Mouse (Mus musculus): Measurements from ENCODE around the gene Dip2b. TPM values are rescaled to one million over a fixed set of nuclear protein-coding genes. Genes with fewer than 3 reads are reported as not detected.

Gene Dip2b
- total and polyA plus RNA-seq, 3 experiments = 13.9 to 68.9 (median 15.4) TPM

DNA sequence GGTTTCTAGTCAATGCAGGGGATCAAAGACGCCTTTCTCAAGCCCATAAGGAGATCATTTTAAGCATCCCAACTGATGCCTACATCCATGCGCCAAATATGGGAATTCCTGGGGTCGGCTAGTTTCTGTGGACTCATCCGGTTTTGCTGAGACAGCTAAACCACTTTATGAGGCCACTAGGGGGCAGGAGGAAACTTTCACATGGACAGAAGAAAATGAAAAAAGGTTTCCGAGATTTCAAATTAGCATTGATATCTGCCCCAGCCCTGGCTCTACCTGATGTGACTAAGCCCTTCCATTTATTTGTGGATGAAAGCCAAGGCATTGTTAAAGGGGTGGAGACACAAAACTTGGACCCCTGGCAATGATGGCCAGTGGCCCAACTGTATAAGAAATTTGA lies 15.5 kb upstream of the Dip2b start:
- no peaks in the 10 kb centered on the region for H3K9me3 ChIP-seq (replicated peaks; ENCODE audit: insufficient read depth, low read length)
- no peaks in the 10 kb centered on the region for H3K36me3 ChIP-seq (ENCODE audit: control insufficient read depth in 1 of 2, insufficient read depth in 2 of 2, low read length in 2 of 2)
- no peak overlapping the region for H3K9ac ChIP-seq (ENCODE audit: control insufficient read depth, low read depth, low read length, poor library complexity, severe bottlenecking)
- H3K79me2 ChIP-seq (ENCODE audit: control insufficient read depth, insufficient read depth, low read length, poor library complexity) = no peaks in the 10 kb centered on the region
- peaks cover 0 to 4% of the 10 kb centered on the region in 2 experiments; a peak in 1 of 4 replicates for H3K4me1 ChIP-seq (ENCODE audit: control insufficient read depth in 1 of 2, insufficient read depth in 2 of 2, low read length in 2 of 2)
- no peaks in the 10 kb centered on the region for H3K27me3 ChIP-seq (ENCODE audit: control insufficient read depth in 1 of 2, insufficient read depth in 2 of 2, low read length in 2 of 2)
- TF ChIP-seq CHD1 (IDR thresholded peaks at IDR 0.05; ENCODE audit: low read depth, low read length) (no peak), BHLHE40 (IDR thresholded peaks at IDR 0.05; ENCODE audit: borderline replicate concordance, low read depth, low read length) (peak; percentile 37; the same call in 1 of the 2 replicates), ZC3H11A (IDR thresholded peaks at IDR 0.05; ENCODE audit: low read depth, low read length) (peak; percentile 89), SMC3 (IDR thresholded peaks at IDR 0.05; ENCODE audit: low read depth, low read length) (peak; percentile 88), ZNF384 (IDR thresholded peaks at IDR 0.05; ENCODE audit: low read depth, low read length) (peak; percentile 78), JUND (IDR thresholded peaks at IDR 0.05; ENCODE audit: low read depth, low read length) (0 out of 2 replicates have a peak, but pooled peaks have one; percentile 40), GATA1 (IDR thresholded peaks at IDR 0.05; ENCODE audit: low read depth, low read length) (no peak), MAZ (IDR thresholded peaks at IDR 0.05; ENCODE audit: low read depth, low read length) (no peak), ETS1 (IDR thresholded peaks at IDR 0.05; ENCODE audit: low read depth, low read length) (no peak), SIN3A (IDR thresholded peaks at IDR 0.05; ENCODE audit: low read length) (peak; percentile 50), CTCF (IDR thresholded peaks at IDR 0.05 in 2 of 3, conservative IDR thresholded peaks at IDR 0.05 in 1 of 3; ENCODE audit: control insufficient read depth in 1 of 3, insufficient read depth in 1 of 3, low read depth in 2 of 3, low read length in 3 of 3, poor library complexity in 1 of 3, severe bottlenecking in 1 of 3) (peak; percentile 61 to 94 (median 61)), MYC (IDR thresholded peaks at IDR 0.05; ENCODE audit: low read depth, low read length) (peak; percentile 41; the same call in 1 of the 2 replicates), RCOR1 (IDR thresholded peaks at IDR 0.05; ENCODE audit: low read depth, low read length) (peak; percentile 43), ZKSCAN1 (IDR thresholded peaks at IDR 0.05; ENCODE audit: low read depth, low read length) (no peak), MYB (IDR thresholded peaks at IDR 0.05; ENCODE audit: low read depth, low read length) (no peak), RAD21 (IDR thresholded peaks at IDR 0.05; ENCODE audit: low read depth, low read length) (peak; percentile 92), MAFK (IDR thresholded peaks at IDR 0.05; ENCODE audit: borderline replicate concordance, low read depth, low read length) (peak; percentile 100)
- H3K4me3 ChIP-seq (ENCODE audit: control insufficient read depth in 1 of 2, insufficient read depth in 1 of 2, low read depth in 2 of 2, low read length in 2 of 2) = peak overlapping the region in 1 of 2 experiments; percentile 25; a peak in 1 of 4 replicates
- no peak overlapping the region for H3K27ac ChIP-seq (ENCODE audit: control insufficient read depth, low read depth, low read length)
- peak; percentile 74 for DNase-seq (ENCODE audit: low read depth, low spot score)

DNA sequence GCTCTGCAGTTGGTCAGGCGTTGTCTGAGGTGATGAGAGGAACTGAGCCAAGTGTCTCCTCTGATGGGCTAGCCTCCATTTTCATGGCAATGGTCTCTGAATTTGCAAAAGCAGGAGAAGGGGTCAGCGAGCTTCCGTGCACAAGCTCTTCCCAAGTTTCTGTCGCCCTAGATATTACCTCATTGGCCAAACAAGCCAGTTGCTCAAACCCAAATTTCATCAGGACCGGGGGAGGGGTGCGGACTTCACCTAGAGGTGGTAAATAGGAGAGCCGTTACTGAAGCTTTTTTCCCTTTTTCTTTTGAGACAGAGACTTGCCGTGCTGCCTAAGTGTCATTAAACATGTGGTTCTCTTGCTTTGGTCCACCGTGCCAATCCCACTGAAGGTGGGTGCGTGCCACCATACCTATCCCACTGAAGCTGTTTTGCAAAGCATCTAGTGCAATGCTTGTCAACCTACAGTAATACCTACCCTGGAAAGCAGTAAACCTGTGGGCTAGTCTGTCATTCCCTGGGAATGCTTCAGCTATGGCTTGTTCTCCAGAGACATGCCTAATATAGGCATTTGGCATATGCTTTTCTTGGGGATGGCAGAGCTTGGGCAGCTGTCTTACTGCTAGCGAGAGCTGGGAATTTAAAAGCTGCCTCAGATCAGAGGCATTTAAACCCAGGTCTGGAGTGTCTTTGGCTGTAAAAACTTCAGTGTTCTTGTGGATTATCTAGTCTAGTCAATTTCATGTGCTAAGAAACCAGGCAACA lies 13.2 kb upstream of the Dip2b start:
- Histone ChIP-seq H3K27ac (ENCODE audit: control insufficient read depth, low read depth, low read length) (no peak overlapping the region), H3K4me1 (ENCODE audit: control insufficient read depth in 1 of 2, insufficient read depth in 2 of 2, low read length in 2 of 2) (peaks cover 0 to 7% of the 10 kb centered on the region in 2 experiments; a peak in 1 of 4 replicates), H3K36me3 (ENCODE audit: control insufficient read depth in 1 of 2, insufficient read depth in 2 of 2, low read length in 2 of 2) (peaks cover 0 to 2% of the 10 kb centered on the region in 2 experiments; a peak in 1 of 4 replicates), H3K79me2 (ENCODE audit: control insufficient read depth, insufficient read depth, low read length, poor library complexity) (no peaks in the 10 kb centered on the region), H3K4me3 (ENCODE audit: control insufficient read depth in 1 of 2, insufficient read depth in 1 of 2, low read depth in 2 of 2, low read length in 2 of 2) (no peak overlapping the region), H3K9ac (ENCODE audit: control insufficient read depth, low read depth, low read length, poor library complexity, severe bottlenecking) (no peak overlapping the region), H3K9me3 (replicated peaks; ENCODE audit: insufficient read depth, low read length) (no peaks in the 10 kb centered on the region), H3K27me3 (ENCODE audit: control insufficient read depth in 1 of 2, insufficient read depth in 2 of 2, low read length in 2 of 2) (no peaks in the 10 kb centered on the region)
- DNase-seq (ENCODE audit: low read depth, low spot score) = no peak
- TF ChIP-seq CHD2 (IDR thresholded peaks at IDR 0.05; ENCODE audit: low read length) (no peak), CHD1 (IDR thresholded peaks at IDR 0.05; ENCODE audit: low read depth, low read length) (no peak)
